Mouse (Mus musculus): ENCODE data around the gene B430306N03Rik. TPM values are rescaled to one million over a fixed set of nuclear protein-coding genes. Genes with fewer than 3 reads are reported as not detected.

B430306N03Rik gene
- polyA plus RNA-seq, 1 experiment from 2014 or later, result 0.30 TPM

GRCm38 (mm10) chr17:48274885-48275284 lies 41.1 kb upstream of the B430306N03Rik start:
- Histone ChIP-seq H3K4me2 (no peak overlapping the region), H3K27me3 (ENCODE audit: control insufficient read depth, insufficient read depth, low read length) (no peaks in the 10 kb centered on the region), H3K36me3 (ENCODE audit: control insufficient read depth, insufficient read depth, low read length) (no peaks in the 10 kb centered on the region), H3K9me3 (replicated peaks; ENCODE audit: control insufficient read depth, low read length) (no peaks in the 10 kb centered on the region), H3K27ac (ENCODE audit: low read depth, low read length) (no peak overlapping the region), H3K4me1 (ENCODE audit: control insufficient read depth, insufficient read depth, low read length) (no peaks in the 10 kb centered on the region), H3K4me3 (ENCODE audit: low read depth, low read length) (no peak overlapping the region), H3K9ac (ENCODE audit: low read depth, low read length) (no peak overlapping the region)
- 23% methylated on average over 6 of the region's 6 CpGs for WGBS (ENCODE audit: insufficient replicate concordance)
- ATAC-seq (replicated peaks; ENCODE audit: insufficient number of reproducible peaks, low FRiP score, low TSS enrichment), result no peak

- no peaks in the 10 kb centered on the region for H3K36me3 ChIP-seq (ENCODE audit: control insufficient read depth, insufficient read depth, low read length)
- no peaks in the 10 kb centered on the region for H3K9me3 ChIP-seq (replicated peaks; ENCODE audit: control insufficient read depth, low read length)
- WGBS (ENCODE audit: insufficient replicate concordance), result 47% methylated on average over 7 of the region's 7 CpGs
- no peak overlapping the region for H3K9ac ChIP-seq (ENCODE audit: low read depth, low read length)
- no peak overlapping the region for H3K27ac ChIP-seq (ENCODE audit: low read depth, low read length)
- H3K4me3 ChIP-seq (ENCODE audit: low read depth, low read length), result no peak overlapping the region
- H3K4me1 ChIP-seq (ENCODE audit: control insufficient read depth, insufficient read depth, low read length), result no peaks in the 10 kb centered on the region
- no peak overlapping the region for H3K4me2 ChIP-seq
- no peak for ATAC-seq (replicated peaks; ENCODE audit: insufficient number of reproducible peaks, low FRiP score, low TSS enrichment)
- no peaks in the 10 kb centered on the region for H3K27me3 ChIP-seq (ENCODE audit: control insufficient read depth, insufficient read depth, low read length)
Observed at GRCm38 (mm10) chr17:48275736-48276135, 40.2 kb upstream of the B430306N03Rik start.

GRCm38 (mm10) chr17:48278381-48278780 lies 37.6 kb upstream of the B430306N03Rik start:
- ATAC-seq (replicated peaks; ENCODE audit: insufficient number of reproducible peaks, low FRiP score, low TSS enrichment), result no peak
- Histone ChIP-seq H3K4me2 (no peak overlapping the region), H3K27me3 (ENCODE audit: control insufficient read depth, insufficient read depth, low read length) (no peaks in the 10 kb centered on the region), H3K4me3 (ENCODE audit: low read depth, low read length) (no peak overlapping the region), H3K27ac (ENCODE audit: low read depth, low read length) (no peak overlapping the region), H3K36me3 (ENCODE audit: control insufficient read depth, insufficient read depth, low read length) (no peaks in the 10 kb centered on the region), H3K4me1 (ENCODE audit: control insufficient read depth, insufficient read depth, low read length) (0 out of 2 replicates have a peak, but pooled peaks cover 2% of the 10 kb centered on the region), H3K9me3 (replicated peaks; ENCODE audit: control insufficient read depth, low read length) (no peaks in the 10 kb centered on the region), H3K9ac (ENCODE audit: low read depth, low read length) (no peak overlapping the region)

- Histone ChIP-seq H3K27me3 (ENCODE audit: control insufficient read depth, insufficient read depth, low read length) (no peaks in the 10 kb centered on the region), H3K4me1 (ENCODE audit: control insufficient read depth, insufficient read depth, low read length) (0 out of 2 replicates have a peak, but pooled peaks cover 2% of the 10 kb centered on the region), H3K27ac (ENCODE audit: low read depth, low read length) (no peak overlapping the region), H3K9me3 (replicated peaks; ENCODE audit: control insufficient read depth, low read length) (no peaks in the 10 kb centered on the region), H3K36me3 (ENCODE audit: control insufficient read depth, insufficient read depth, low read length) (no peaks in the 10 kb centered on the region), H3K4me3 (ENCODE audit: low read depth, low read length) (no peak overlapping the region), H3K4me2 (no peak overlapping the region), H3K9ac (ENCODE audit: low read depth, low read length) (no peak overlapping the region)
- 57% methylated on average over 4 of the region's 4 CpGs for WGBS (ENCODE audit: insufficient replicate concordance)
- ATAC-seq (replicated peaks; ENCODE audit: insufficient number of reproducible peaks, low FRiP score, low TSS enrichment), result no peak
Observed at GRCm38 (mm10) chr17:48279002-48279401, 36.9 kb upstream of the B430306N03Rik start.

- Histone ChIP-seq H3K4me1 (ENCODE audit: control insufficient read depth, insufficient read depth, low read length) (0 out of 2 replicates have a peak, but pooled peaks cover 2% of the 10 kb centered on the region), H3K27me3 (ENCODE audit: control insufficient read depth, insufficient read depth, low read length) (no peaks in the 10 kb centered on the region), H3K4me2 (peak overlapping the region; percentile 60), H3K4me3 (ENCODE audit: low read depth, low read length) (peak overlapping the region; percentile 34), H3K9ac (ENCODE audit: low read depth, low read length) (peak overlapping the region; percentile 68), H3K36me3 (ENCODE audit: control insufficient read depth, insufficient read depth, low read length) (no peaks in the 10 kb centered on the region), H3K27ac (ENCODE audit: low read depth, low read length) (no peak overlapping the region), H3K9me3 (replicated peaks; ENCODE audit: control insufficient read depth, low read length) (no peaks in the 10 kb centered on the region)
- ATAC-seq (replicated peaks; ENCODE audit: insufficient number of reproducible peaks, low FRiP score, low TSS enrichment), result no peak
- 28% methylated on average over 18 of the region's 18 CpGs for WGBS (ENCODE audit: insufficient replicate concordance)
Observed at GRCm38 (mm10) chr17:48280943-48281738, 34.8 kb upstream of the B430306N03Rik start.

- WGBS (ENCODE audit: insufficient replicate concordance), result 6% methylated on average over 3 of the region's 3 CpGs
- Histone ChIP-seq H3K4me1 (ENCODE audit: control insufficient read depth, insufficient read depth, low read length) (0 out of 2 replicates have a peak, but pooled peaks cover 2% of the 10 kb centered on the region), H3K27ac (ENCODE audit: low read depth, low read length) (no peak overlapping the region), H3K4me3 (ENCODE audit: low read depth, low read length) (peak overlapping the region; percentile 34), H3K4me2 (peak overlapping the region; percentile 60), H3K9ac (ENCODE audit: low read depth, low read length) (peak overlapping the region; percentile 68), H3K9me3 (replicated peaks; ENCODE audit: control insufficient read depth, low read length) (no peaks in the 10 kb centered on the region), H3K36me3 (ENCODE audit: control insufficient read depth, insufficient read depth, low read length) (no peaks in the 10 kb centered on the region), H3K27me3 (ENCODE audit: control insufficient read depth, insufficient read depth, low read length) (no peaks in the 10 kb centered on the region)
- no peak for ATAC-seq (replicated peaks; ENCODE audit: insufficient number of reproducible peaks, low FRiP score, low TSS enrichment)
Observed at GRCm38 (mm10) chr17:48281739-48282085, 34.2 kb upstream of the B430306N03Rik start.

GRCm38 (mm10) chr17:48286765-48287164 lies 29.2 kb upstream of the B430306N03Rik start:
- WGBS (ENCODE audit: insufficient replicate concordance), result 17% methylated on average over 1 of the region's 1 CpGs
- no peak overlapping the region for H3K27ac ChIP-seq (ENCODE audit: low read depth, low read length)
- no peaks in the 10 kb centered on the region for H3K27me3 ChIP-seq (ENCODE audit: control insufficient read depth, insufficient read depth, low read length)
- 0 out of 2 replicates have a peak, but pooled peaks cover 2% of the 10 kb centered on the region for H3K4me1 ChIP-seq (ENCODE audit: control insufficient read depth, insufficient read depth, low read length)
- no peaks in the 10 kb centered on the region for H3K36me3 ChIP-seq (ENCODE audit: control insufficient read depth, insufficient read depth, low read length)
- no peak overlapping the region for H3K9ac ChIP-seq (ENCODE audit: low read depth, low read length)
- no peaks in the 10 kb centered on the region for H3K9me3 ChIP-seq (replicated peaks; ENCODE audit: control insufficient read depth, low read length)
- H3K4me3 ChIP-seq (ENCODE audit: low read depth, low read length), result no peak overlapping the region
- ATAC-seq (replicated peaks; ENCODE audit: insufficient number of reproducible peaks, low FRiP score, low TSS enrichment), result no peak
- no peak overlapping the region for H3K4me2 ChIP-seq

- no peaks in the 10 kb centered on the region for H3K9me3 ChIP-seq (replicated peaks; ENCODE audit: control insufficient read depth, low read length)
- H3K27ac ChIP-seq (ENCODE audit: low read depth, low read length), result no peak overlapping the region
- H3K4me1 ChIP-seq (ENCODE audit: control insufficient read depth, insufficient read depth, low read length), result 0 out of 2 replicates have a peak, but pooled peaks cover 2% of the 10 kb centered on the region
- no peak overlapping the region for H3K4me2 ChIP-seq
- WGBS (ENCODE audit: insufficient replicate concordance), result 48% methylated on average over 2 of the region's 2 CpGs
- H3K9ac ChIP-seq (ENCODE audit: low read depth, low read length), result no peak overlapping the region
- no peaks in the 10 kb centered on the region for H3K36me3 ChIP-seq (ENCODE audit: control insufficient read depth, insufficient read depth, low read length)
- H3K4me3 ChIP-seq (ENCODE audit: low read depth, low read length), result no peak overlapping the region
- no peak for ATAC-seq (replicated peaks; ENCODE audit: insufficient number of reproducible peaks, low FRiP score, low TSS enrichment)
- no peaks in the 10 kb centered on the region for H3K27me3 ChIP-seq (ENCODE audit: control insufficient read depth, insufficient read depth, low read length)
Observed at GRCm38 (mm10) chr17:48287276-48287675, 28.7 kb upstream of the B430306N03Rik start.
